Mouse (Mus musculus): ENCODE data around the gene Zfp398.
A peak's percentile ranks its signal among the peaks of the same experiment; 100 is the strongest.
"Not testable (repeated sequence)": the region's sequence is repeated elsewhere in the genome, so short reads cannot be mapped to it uniquely, and the experiment has no call there.

Zfp398 gene

DNA sequence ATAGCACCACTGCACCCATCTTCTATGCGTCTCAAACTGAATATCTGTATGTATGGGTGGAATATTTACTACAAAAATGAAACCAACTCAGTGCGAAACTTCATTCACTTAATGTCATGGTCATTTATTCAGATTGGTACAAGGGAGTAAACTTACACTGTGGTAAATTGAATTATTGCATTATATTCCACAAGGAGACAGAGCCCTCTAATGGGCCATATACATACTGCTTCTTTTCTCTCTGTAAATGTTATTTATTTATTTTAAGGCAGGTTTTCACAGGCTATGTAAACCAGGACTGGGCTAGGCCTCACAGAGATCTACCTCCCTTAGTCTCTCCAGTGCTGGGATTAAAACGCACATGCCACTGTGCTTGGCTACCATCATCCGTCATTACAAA lies 8.0 kb upstream of the Zfp398 start:
- DNase-seq, result no peak

DNA sequence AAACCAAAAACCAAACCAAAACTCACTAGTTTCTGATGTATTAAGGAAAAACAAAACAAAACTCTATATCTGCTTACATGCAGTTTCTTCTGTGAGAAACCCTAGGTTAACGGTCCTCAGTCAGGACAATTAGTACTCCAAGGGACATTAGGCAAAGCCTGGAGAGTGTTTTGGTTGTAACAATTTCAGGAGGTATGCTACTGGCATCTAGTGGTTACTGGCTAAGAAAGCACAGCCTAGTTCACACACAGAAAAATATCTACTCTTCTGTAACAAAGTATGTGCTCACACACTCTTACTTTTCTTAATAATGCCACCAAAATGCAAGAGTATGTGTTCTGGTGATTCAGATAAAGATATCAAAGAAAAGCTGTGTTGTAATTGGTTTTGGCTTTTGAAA lies 6.5 kb upstream of the Zfp398 start:
- no peak for DNase-seq

DNA sequence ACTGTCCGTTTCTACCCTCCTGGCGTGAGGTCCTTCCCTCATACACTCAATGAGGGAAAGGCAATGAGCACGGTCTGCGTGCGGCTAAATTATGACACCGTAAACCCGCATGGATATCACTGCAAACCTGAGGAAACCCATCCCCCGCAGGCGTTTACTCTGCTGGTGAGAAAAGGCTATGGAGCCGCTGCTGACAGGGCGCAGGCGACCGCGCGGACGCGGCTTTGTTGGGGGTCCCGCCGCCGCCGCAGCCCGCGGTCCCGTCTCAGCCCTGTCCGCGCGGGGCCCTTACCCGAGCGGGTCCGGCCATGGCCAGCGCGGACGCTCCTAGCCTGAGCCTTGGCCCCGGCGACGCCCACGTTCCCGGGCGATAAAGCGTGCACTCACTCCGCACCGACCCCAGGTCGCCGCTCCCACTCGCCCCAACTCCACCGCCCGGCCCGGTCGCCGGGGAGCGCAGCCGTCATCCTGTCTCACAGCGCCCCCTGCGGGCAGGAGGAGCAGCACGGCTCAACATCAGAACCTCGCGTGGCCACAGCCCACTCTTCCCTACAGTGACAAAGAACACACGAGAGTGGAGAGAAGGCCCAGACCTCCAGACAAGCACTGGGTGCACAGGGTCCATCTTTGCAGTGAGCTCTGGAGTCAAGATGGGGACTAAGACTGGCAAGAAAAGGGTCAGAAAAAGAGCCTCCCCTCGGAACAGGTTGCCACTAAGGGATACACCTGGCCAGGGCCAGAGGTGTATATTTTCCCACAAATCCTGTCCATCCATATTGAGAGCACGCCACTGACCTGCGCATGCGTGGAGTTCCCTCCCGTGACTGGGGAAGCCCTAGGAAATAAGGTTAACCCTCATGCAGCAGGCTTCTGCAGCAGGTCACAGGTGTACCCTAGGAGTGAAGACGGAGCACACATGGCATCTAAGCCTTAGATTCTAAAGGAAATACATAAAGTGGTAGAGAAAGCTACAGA lies 5.1 kb upstream of the Zfp398 start, which contains the start of gene Zfp786:
Zfp786 (minus strand) TSS at position 764 of the 975 bp plus-strand sequence.
- peak; percentile 95 for DNase-seq

DNA sequence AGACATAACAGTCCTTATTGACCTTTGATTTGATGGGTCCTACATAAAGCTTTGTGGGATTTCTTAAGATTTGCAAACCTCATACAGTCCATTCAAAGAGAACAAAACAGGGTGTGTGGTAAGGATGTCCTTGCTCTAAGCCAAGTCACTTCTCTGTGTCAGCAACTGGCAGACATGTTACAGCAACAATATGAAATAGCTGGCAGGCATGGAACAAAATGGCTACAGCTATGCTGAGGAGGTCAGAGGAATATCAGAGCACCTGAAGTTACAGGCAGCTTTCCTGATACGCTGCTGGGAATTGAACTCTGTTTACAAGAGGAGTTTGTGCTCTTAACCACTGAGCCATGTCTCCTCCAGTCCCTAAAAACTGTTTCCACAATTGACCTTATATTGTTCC lies 3.2 kb upstream of the Zfp398 start:
- DNase-seq, result no peak

DNA sequence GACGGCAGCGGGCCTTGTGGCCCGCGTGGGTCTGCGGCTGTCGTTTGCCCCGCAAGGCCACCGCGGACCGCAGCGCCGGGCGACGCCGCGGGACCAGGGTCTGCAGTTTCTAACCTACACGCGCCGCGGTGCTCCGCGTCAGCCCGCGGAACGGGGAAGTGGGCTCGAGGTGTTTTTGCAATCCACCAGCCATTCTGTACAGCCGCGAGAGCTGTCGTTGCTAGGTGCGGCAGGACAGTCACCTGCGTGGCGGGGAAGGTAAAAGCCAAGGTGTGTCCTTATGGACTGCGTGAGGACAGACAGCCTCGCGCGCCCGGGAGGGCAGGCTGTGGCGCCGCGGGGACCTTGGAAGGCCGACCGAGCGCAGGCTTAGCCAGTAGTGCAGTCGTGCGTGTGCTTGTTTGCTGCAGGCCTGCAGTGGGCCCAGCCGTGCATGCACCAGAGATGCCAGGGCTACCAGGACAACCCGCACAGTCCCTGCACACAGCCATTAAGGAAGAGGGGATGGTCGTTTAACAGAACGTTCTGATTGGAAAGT lies 592 bp downstream of the Zfp398 start:
- DNase-seq, result peak; percentile 74

DNA sequence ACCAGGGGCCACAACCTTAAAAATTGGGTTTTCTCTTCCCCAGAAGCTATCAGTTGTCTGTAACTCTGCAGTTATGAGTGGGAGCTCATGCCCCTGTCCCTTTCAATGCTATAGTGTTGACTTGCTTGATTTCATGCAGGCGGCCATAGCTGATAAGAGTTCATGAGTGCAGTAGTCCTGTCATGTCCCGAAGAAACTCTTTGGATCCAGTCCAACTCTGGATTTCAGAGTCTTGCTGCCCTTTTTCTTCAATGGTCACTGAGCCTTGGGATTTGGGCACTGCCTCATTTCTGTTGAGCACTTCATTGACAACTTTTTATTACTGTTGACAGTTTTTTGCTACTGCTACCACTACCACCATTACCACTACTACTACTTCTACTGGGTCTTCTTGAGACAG lies 2.2 kb downstream of the Zfp398 start:
- DNase-seq, result no peak

DNA sequence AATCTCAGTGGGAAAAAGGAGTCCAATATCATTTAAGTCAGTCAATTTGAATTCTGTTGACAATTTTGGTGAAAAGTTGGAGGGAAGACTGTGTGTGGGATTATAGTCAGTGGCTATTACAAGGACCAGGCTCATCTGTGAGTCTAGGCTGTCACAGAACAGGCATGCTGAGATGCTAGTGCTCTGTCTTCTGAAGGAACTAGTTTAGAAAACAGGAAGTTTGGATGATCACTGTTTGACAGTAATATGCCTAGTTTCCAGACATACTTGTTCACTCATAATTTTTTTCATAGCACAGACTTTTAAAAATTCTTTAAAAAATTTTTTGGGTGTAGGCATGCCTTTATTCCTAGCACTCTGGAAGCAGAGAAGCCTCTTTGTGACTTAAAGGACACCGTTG lies 5.6 kb downstream of the Zfp398 start:
- DNase-seq, result no peak

DNA sequence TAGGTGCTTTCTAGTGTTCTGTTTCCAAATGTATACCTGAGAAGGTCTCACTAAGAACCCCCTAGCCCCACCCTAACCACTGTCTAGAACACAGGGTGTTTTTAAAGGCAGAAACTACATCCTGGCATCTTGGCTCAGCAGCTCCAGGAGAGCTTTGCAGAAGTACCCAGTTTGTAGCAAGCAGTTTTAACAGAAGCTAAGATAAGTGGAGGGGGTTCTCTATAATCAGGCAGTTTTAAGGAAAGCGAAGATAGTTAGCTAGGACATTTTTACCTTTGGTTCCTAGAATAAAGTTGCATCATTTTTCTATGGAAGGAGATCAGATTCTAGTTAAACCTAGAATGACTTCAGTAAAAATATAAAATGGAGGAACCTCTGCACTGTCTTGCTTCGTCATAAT lies 6.4 kb downstream of the Zfp398 start:
- no peak for DNase-seq

DNA sequence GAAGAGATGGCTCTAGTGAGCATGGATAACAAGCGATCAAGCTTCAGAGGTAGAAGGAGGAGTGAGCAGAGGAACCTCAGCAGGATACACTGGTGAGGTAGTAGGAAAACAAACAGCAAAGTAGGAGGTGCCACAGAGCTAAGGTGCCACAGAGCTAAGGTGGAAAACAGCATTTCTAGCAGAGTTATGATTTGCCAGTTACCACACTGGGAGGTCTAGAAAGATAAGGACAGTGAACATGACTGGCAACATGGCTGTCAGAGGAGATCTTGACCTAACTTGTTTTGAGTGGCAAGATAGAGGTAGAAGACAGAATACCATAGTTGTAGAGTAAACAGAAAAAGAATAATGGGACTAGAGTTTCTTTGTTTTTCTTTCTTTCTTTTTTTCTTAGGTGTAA lies 6.9 kb downstream of the Zfp398 start:
- no peak for DNase-seq

DNA sequence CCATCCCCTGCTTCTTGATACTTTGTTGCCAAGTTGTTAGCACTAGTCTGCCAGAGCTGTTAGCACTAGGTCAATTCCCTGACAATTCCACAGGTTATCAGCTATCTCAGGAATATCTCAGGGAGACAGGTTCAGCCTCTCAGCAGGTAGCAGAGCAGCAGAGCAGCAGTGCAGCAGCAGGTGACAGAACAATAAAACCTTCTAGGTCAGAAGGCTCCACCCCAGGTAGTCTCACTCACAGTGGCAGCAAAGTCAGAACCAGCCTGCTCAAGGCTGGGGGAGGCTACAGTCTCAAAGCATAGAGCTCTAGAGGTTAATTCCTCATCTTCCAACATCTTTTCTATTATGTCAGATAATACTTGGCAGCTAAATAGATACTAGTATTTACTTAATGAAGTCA lies 10.3 kb downstream of the Zfp398 start:
- no peak for DNase-seq

DNA sequence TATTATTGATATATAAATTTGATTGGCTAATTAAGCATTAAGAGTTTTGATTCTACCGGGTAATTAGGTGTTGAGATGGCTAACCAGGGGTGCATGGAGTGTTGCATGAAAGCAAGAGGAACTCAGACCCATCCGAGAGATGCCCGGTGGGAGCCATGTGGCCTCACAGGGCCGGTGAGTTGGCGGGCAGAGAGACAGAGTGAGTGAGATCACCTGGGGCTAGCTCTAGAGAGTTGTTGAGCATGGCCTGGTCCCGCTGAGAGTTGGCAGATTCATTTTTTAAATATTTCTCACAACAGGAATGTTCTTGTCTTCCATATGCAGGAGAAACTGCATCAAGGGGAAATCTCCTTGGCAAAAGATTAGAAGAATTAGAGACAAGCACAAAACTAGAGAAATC lies 21.8 kb downstream of the Zfp398 start:
- peak; percentile 35 for DNase-seq

DNA sequence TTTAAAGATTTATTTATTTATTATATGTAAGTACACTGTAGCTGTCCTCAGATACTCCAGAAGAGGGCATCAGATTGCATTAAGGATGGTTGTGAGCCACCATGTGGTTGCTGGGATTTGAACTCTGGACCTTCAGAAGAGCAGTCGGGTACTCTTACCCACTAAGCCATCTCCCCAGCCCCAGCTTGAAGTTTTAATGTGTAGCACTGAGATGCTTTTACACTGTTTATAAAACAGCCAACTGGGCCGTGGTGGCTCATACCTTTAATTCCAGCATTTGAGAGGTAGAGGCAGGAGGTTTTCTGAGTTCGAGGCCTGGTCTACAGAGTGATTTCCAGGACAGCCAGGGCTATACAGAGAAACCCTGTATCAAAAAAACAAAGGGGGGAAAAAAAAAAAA lies 22.3 kb downstream of the Zfp398 start:
- DNase-seq, result not testable (repeated sequence)

DNA sequence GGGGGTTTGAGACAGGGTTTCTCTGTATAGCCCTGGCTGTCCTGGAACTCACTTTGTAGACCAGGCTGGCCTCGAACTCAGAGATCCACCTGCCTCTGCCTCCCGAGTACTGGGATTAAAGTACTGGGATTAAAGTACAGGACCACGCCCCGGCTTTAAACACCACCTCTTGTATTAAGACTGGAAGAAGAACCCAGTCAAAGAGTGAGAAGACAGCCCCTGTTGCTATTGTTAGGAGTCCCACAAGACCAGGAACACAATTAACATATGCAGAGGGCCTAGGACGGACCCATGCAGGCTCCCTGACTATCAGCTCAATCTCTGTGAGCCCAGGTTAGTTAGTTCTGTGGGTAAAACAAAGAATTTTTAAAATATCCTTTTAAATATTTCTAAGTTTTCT lies 36.8 kb downstream of the Zfp398 start:
- no peak for DNase-seq

DNA sequence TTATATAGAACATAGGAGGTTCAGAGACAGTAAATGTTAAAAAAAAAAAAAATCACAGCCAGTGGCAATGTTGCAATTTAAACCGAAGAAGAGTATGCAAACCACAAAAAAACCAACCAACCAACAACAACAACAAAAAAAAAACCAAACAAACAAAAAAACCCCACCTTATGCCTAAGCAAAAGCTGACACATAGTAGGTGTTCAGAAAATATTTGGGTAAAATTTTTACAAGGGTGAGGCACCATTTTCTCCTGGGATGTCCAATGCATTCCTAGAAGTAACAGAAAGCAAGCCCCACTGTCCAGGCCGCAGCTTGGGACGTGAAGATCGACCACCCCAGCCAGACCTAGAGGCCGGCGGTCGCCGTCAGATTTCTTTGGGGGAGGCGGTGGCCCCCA lies 41.6 kb downstream of the Zfp398 start, which contains the start of gene Zfp282:
Zfp282 (plus strand) TSS at position 147 of the 400 bp plus-strand sequence.
- DNase-seq, result no peak

DNA sequence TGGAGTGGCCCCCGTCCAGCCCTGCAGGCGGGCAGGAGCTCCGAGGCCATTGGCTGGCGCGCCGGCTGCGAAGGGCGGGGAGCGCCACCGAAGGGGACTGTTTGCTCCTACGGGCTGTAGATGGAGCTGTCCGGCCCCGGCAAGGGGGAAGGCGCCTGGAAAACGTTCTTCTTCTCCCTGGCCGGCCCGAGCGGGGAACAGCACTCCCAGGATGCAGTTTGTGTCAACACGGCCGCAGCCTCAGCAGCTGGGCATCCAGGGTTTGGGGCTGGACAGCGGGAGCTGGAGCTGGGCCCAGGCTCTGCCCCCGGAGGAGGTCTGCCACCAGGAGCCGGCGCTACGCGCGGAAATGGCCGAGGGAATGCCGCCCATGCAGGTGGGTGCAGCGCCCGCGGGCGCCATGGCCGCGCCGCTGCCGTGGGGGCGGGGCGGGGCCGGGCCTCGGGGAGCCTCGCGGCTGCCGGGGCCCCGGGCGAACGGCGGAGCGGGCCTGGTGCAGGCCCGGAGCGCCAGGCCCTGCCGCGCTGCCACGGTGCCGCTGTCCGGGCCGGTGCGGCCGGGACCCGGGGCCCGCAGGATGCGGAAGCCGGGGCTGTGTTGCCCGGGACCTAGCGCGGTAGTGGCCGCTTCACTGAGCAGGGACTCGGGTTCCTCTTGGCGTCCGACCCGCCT lies 42.1 kb downstream of the Zfp398 start:
- peak; percentile 94 for DNase-seq

DNA sequence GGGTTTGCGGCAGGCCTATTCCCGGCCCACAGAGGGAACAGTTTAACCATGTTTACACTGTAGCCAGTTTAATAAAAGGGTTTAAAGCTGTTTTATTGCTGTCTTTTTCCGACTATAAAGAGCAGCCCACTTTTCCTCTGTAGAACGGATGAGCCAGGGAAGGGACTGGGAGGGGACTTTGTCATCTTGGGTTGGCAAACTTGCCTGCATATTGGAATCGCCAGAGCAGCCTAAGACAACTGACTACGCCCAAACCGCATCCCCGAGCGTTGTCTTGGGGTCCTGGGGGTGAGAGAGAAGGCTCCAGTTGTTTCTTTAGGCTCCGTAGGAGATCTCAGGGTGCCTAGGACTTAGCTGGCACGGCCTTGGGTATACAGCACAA lies 42.7 kb downstream of the Zfp398 start:
- DNase-seq, result peak; percentile 30

DNA sequence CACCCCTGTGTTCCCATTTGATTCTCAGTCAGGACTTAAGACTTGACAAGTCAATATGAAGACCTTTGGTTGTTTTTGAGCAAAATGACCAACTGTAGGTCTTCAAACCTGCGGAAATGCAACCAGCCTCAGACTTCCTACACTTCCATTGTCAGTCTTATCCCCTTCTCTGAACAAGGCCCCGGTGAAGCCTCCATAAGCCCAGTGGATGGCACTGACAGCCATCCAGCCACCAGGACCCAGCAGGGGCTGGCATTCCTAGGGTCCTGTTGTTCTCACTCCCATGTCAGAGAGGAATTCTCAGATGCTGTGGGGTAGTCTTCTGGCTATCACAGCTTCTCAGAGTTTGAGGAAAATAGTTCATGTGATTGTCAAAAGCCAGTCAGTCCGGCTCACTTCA lies 43.1 kb downstream of the Zfp398 start:
- no peak for DNase-seq

DNA sequence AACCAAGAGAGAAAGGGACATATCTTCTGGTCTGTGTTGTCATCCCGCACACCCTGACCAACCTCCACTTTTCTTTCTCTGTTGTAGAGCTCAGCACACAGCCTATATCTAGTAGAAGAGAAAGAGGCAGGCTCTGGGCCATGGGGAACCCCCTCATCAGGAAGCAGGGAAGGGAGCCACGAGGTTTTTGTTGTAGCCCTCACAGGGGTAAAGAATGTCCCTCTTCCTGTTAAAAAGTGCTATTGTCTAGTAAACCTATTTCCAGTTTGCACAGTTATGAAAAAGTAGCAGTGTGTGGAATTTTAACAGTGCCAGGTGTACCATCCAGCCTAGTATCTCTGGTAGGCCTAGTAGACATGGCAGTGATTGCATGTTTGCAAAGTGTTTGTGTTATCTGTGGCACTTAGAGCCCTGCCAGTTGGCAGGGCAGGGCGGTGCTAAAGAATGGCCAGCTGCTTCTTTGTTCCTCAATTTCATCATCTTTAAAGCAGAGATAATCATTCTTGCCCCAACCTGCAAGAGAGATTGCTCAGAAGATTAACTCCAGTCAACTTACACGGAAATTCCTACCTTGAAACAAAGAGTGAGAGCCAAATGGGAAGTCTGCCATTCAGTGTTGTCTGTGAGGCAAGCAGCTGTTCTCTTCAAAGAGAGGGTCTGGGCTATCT lies 43.7 kb downstream of the Zfp398 start:
- DNase-seq, result no peak

DNA sequence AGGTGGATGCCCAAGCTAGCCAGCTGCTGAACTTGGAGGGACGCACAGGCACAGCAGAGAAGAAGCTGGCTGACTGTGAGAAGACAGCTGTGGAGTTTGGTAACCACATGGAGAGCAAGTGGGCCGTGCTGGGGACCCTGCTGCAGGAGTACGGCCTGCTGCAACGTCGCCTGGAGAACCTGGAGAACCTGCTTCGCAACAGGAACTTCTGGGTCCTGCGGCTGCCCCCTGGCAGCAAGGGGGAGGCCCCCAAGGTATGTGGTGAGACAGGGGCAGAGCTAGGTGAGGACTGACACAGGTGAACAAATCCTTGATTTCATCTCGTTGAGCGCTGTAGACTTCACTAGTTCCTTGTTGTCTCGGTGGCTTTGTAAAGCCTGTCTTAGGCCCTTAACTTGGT lies 44.7 kb downstream of the Zfp398 start:
- no peak for DNase-seq

DNA sequence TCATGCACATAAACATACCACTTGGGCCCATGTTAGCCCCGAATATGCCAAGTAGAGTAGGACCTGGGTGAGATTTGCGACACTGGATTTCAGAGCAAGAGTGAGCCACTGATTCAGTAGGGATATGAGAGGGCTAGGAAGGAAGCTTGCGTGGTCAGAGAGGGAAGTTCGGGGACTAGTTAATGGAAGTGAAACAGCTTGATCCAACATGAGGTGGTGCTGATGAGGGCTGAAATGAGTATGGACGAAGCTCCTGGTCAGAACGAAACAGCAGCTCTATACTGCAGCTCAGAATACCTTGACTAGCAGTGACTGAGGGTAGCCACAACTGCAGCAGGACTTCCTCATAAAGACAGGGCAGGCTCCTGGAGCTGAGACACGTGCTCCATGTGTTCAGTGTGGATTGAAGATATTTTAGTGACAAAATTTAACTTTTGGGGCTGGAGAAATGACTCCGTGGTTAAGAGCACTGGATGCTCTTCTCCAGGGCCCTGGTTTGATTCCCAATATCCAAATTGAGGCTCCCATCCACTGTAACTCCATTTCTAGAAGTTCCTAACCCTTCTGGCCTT lies 53.4 kb downstream of the Zfp398 start:
- no peak for DNase-seq

DNA sequence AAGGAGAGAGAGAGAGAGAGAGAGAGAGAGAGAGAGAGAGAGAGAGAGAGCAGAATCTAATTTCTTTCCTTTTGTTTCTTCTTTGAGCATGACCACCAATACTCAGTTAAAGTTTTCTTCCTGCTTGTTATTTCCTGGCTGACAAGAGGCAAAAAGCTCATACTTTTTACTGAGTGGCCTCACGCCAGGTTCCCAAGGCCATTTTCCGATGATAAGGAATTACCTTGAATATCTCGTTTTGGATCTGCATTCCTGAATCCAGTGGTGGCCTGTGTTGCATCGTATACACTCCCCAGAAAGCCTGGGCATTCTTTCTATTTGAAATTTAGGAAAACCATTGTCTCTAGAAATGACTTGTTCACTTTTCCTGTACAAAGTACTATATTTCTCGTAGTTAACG lies 64.0 kb downstream of the Zfp398 start:
- no peak for DNase-seq

DNA sequence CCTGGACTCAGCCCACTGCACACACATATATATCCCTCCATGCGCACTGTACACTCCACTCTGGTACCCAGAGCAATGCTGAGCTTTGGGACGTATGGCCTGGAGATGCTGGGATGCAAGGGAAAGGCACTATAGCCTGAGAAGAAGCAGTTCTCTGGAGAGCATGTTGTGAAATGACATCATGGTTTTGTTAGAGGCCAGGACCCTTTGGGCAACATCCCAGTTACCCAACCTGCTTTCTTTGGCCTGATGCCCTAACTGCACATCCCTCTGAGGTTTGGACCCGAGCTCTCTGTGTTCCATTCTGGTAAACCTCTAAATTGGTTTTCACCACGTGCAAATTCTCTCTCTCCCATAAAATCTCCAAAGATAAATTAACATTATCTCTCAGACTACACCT lies 68.1 kb downstream of the Zfp398 start:
- peak; percentile 83 for DNase-seq

DNA sequence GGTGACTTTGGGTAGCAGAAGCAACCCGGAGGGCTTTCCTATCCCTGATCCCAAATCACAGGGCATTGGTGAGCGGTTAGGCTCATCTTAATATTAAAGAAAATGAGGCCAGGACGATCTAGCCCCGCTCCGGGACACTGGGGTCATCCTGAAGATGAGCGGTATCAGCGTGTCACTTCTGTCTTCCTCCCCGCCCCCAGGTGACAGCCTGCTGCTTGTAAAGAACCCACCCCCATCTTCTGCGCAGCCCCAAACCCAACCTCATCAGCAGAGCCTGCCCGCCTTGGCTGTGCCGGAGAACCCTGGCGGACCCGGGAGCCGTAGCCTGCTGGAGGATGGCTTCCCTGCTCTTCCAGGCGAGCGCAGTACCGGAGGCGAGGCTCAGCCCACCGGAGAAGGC lies 68.9 kb downstream of the Zfp398 start:
- no peak for DNase-seq
